Mouse (Mus musculus): ENCODE measurements around the gene Manba. TPM values are rescaled to one million over a fixed set of nuclear protein-coding genes. Genes with fewer than 3 reads are reported as not detected.
"Not testable (repeated sequence)": the region's sequence is repeated elsewhere in the genome, so short reads cannot be mapped to it uniquely, and the experiment has no call there.

Gene Manba
- polyA plus RNA-seq, 1 experiment from 2014 or later: 20.1 TPM

- Histone ChIP-seq H3K9me3 (ENCODE audit: control insufficient read depth, low read length) (no peaks in the 10 kb centered on the region), H3K9ac (ENCODE audit: low read depth, low read length) (no peak overlapping the region), H3K27ac (ENCODE audit: low read length) (no peak overlapping the region), H3K4me1 (ENCODE audit: control insufficient read depth, insufficient read depth, low read length) (peaks cover 8% of the 10 kb centered on the region), H3K36me3 (ENCODE audit: control insufficient read depth, insufficient read depth, low read length) (no peaks in the 10 kb centered on the region), H3K4me2 (ENCODE audit: low read depth, low read length) (no peak overlapping the region), H3K27me3 (replicated peaks; ENCODE audit: control insufficient read depth, insufficient read depth, low read length) (no peaks in the 10 kb centered on the region), H3K4me3 (ENCODE audit: low read length) (no peak overlapping the region)
- no peak for ATAC-seq
Measured at GRCm38 (mm10) chr3:135444930-135445329, 40.5 kb upstream of the Manba start.

GRCm38 (mm10) chr3:135458981-135459380 is 26.4 kb upstream of the Manba start:
- Histone ChIP-seq H3K4me1 (ENCODE audit: control insufficient read depth, insufficient read depth, low read length) (no peaks in the 10 kb centered on the region), H3K27ac (ENCODE audit: low read length) (no peak overlapping the region), H3K4me2 (ENCODE audit: low read depth, low read length) (no peak overlapping the region), H3K9ac (ENCODE audit: low read depth, low read length) (no peak overlapping the region), H3K4me3 (ENCODE audit: low read length) (no peak overlapping the region), H3K27me3 (replicated peaks; ENCODE audit: control insufficient read depth, insufficient read depth, low read length) (no peaks in the 10 kb centered on the region), H3K36me3 (ENCODE audit: control insufficient read depth, insufficient read depth, low read length) (no peaks in the 10 kb centered on the region; the same call in 1 of the 2 replicates), H3K9me3 (ENCODE audit: control insufficient read depth, low read length) (no peaks in the 10 kb centered on the region)
- no peak for ATAC-seq

GRCm38 (mm10) chr3:135468402-135468801 is 17.0 kb upstream of the Manba start:
- ATAC-seq: no peak
- 90% methylated on average over 1 of the region's 1 CpGs for WGBS
- Histone ChIP-seq H3K27ac (ENCODE audit: low read length) (no peak overlapping the region), H3K9ac (ENCODE audit: low read depth, low read length) (no peak overlapping the region), H3K4me3 (ENCODE audit: low read length) (no peak overlapping the region), H3K36me3 (ENCODE audit: control insufficient read depth, insufficient read depth, low read length) (0 out of 2 replicates have a peak, but pooled peaks cover 2% of the 10 kb centered on the region), H3K9me3 (ENCODE audit: control insufficient read depth, low read length) (no peaks in the 10 kb centered on the region), H3K4me1 (ENCODE audit: control insufficient read depth, insufficient read depth, low read length) (peaks cover 3% of the 10 kb centered on the region; the same call in 1 of the 2 replicates), H3K4me2 (ENCODE audit: low read depth, low read length) (no peak overlapping the region), H3K27me3 (replicated peaks; ENCODE audit: control insufficient read depth, insufficient read depth, low read length) (no peaks in the 10 kb centered on the region)

DNA sequence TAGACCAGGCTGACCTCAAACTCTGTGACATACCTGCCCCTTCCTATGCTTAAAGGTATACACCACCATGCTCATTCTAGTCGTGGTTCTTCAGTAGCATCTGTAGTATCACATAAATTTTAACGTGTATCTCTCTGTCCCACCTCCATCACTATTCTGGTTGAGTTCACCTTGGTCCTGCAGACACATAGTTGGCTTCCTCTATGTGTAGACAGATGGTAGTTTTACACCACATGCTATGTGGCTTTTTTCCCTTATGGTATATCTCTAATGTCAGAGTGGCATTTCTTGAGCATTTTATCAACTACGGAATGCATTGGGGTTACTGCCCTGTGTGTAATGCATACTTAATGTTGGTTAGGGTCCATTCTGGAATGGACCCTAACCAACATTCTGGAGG is 16.3 kb upstream of the Manba start:
- Histone ChIP-seq H3K36me3 (ENCODE audit: control insufficient read depth, insufficient read depth, low read length) (0 out of 2 replicates have a peak, but pooled peaks cover 2% of the 10 kb centered on the region), H3K27ac (ENCODE audit: low read length) (no peak overlapping the region), H3K9me3 (ENCODE audit: control insufficient read depth, low read length) (no peaks in the 10 kb centered on the region), H3K27me3 (replicated peaks; ENCODE audit: control insufficient read depth, insufficient read depth, low read length) (no peaks in the 10 kb centered on the region), H3K4me2 (ENCODE audit: low read depth, low read length) (no peak overlapping the region), H3K4me1 (ENCODE audit: control insufficient read depth, insufficient read depth, low read length) (peaks cover 3% of the 10 kb centered on the region; the same call in 1 of the 2 replicates), H3K4me3 (ENCODE audit: low read length) (no peak overlapping the region), H3K9ac (ENCODE audit: low read depth, low read length) (no peak overlapping the region)
- 46% methylated on average over 3 of the region's 3 CpGs for WGBS
- ATAC-seq: no peak

GRCm38 (mm10) chr3:135469974-135470373 is 15.4 kb upstream of the Manba start:
- no peaks in the 10 kb centered on the region for H3K9me3 ChIP-seq (ENCODE audit: control insufficient read depth, low read length)
- no peak overlapping the region for H3K27ac ChIP-seq (ENCODE audit: low read length)
- no peak overlapping the region for H3K4me2 ChIP-seq (ENCODE audit: low read depth, low read length)
- H3K4me1 ChIP-seq (ENCODE audit: control insufficient read depth, insufficient read depth, low read length): peaks cover 3% of the 10 kb centered on the region
- 0 out of 2 replicates have a peak, but pooled peaks cover 2% of the 10 kb centered on the region for H3K36me3 ChIP-seq (ENCODE audit: control insufficient read depth, insufficient read depth, low read length)
- no peak overlapping the region for H3K9ac ChIP-seq (ENCODE audit: low read depth, low read length)
- no peaks in the 10 kb centered on the region for H3K27me3 ChIP-seq (replicated peaks; ENCODE audit: control insufficient read depth, insufficient read depth, low read length)
- ATAC-seq: peak; percentile 46; the same call in 1 of the 2 replicates
- WGBS: 30% methylated on average over 4 of the region's 4 CpGs
- no peak overlapping the region for H3K4me3 ChIP-seq (ENCODE audit: low read length)

DNA sequence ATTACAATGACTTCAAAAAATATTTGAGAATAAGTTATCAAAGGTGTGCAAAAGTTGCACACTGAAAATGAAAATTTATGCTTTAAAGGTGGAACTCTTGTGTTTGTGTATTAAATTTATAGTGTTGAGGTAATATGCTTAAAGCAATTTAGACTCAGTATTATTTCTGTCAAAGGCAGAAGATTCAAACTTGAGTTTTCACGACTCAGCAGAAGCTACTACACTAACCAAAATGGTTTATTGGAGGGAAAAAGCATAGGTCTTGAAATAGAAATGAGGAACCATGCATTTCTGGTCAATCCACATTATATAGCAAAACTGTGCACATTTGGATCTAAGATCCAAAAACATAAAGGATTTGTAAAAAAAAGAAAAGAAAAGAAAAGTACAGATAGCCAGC is 14.6 kb upstream of the Manba start:
- Histone ChIP-seq H3K36me3 (ENCODE audit: control insufficient read depth, insufficient read depth, low read length) (0 out of 2 replicates have a peak, but pooled peaks cover 2% of the 10 kb centered on the region), H3K27me3 (replicated peaks; ENCODE audit: control insufficient read depth, insufficient read depth, low read length) (no peaks in the 10 kb centered on the region), H3K27ac (ENCODE audit: low read length) (no peak overlapping the region), H3K9ac (ENCODE audit: low read depth, low read length) (no peak overlapping the region), H3K4me3 (ENCODE audit: low read length) (no peak overlapping the region), H3K4me2 (ENCODE audit: low read depth, low read length) (no peak overlapping the region), H3K9me3 (ENCODE audit: control insufficient read depth, low read length) (no peaks in the 10 kb centered on the region), H3K4me1 (ENCODE audit: control insufficient read depth, insufficient read depth, low read length) (peaks cover 5% of the 10 kb centered on the region)
- 78% methylated on average over 1 of the region's 1 CpGs for WGBS
- no peak for ATAC-seq

- WGBS: 82% methylated on average over 8 of the region's 8 CpGs
- Histone ChIP-seq H3K27ac (ENCODE audit: low read length) (no peak overlapping the region), H3K4me3 (ENCODE audit: low read length) (no peak overlapping the region), H3K4me2 (ENCODE audit: low read depth, low read length) (no peak overlapping the region), H3K9me3 (ENCODE audit: control insufficient read depth, low read length) (no peaks in the 10 kb centered on the region), H3K36me3 (ENCODE audit: control insufficient read depth, insufficient read depth, low read length) (no peaks in the 10 kb centered on the region), H3K4me1 (ENCODE audit: control insufficient read depth, insufficient read depth, low read length) (peaks cover 4% of the 10 kb centered on the region; the same call in 1 of the 2 replicates), H3K27me3 (replicated peaks; ENCODE audit: control insufficient read depth, insufficient read depth, low read length) (no peaks in the 10 kb centered on the region), H3K9ac (ENCODE audit: low read depth, low read length) (no peak overlapping the region)
- peak; percentile 62 for ATAC-seq
Measured at GRCm38 (mm10) chr3:135475025-135475424, 10.4 kb upstream of the Manba start.

DNA sequence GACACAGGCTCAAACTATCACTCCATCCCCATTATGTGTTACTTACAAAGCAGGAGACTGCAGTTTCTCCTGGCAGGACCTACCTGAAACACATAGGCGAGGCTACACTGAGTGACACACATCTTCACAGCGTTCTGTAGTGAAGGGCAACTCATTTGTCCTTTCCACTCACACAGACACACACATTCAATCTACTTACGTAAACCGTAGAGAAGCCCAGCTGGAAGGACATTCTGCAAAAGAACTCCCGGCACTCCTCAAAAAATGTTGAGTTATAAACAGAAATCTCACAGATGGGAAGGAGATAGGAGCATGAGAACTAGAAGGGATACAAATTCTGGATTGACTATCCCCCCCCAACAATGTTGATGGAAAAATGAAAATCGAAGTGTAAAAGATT is 9.1 kb upstream of the Manba start:
- H3K9ac ChIP-seq (ENCODE audit: low read depth, low read length): no peak overlapping the region
- no peak for ATAC-seq
- no peaks in the 10 kb centered on the region for H3K36me3 ChIP-seq (ENCODE audit: control insufficient read depth, insufficient read depth, low read length)
- peaks cover 4% of the 10 kb centered on the region; the same call in 1 of the 2 replicates for H3K4me1 ChIP-seq (ENCODE audit: control insufficient read depth, insufficient read depth, low read length)
- no peak overlapping the region for H3K27ac ChIP-seq (ENCODE audit: low read length)
- 55% methylated on average over 6 of the region's 6 CpGs for WGBS
- H3K27me3 ChIP-seq (replicated peaks; ENCODE audit: control insufficient read depth, insufficient read depth, low read length): no peaks in the 10 kb centered on the region
- H3K4me2 ChIP-seq (ENCODE audit: low read depth, low read length): no peak overlapping the region
- no peak overlapping the region for H3K4me3 ChIP-seq (ENCODE audit: low read length)
- no peaks in the 10 kb centered on the region for H3K9me3 ChIP-seq (ENCODE audit: control insufficient read depth, low read length)

- H3K4me3 ChIP-seq (ENCODE audit: low read length): no peak overlapping the region
- WGBS: 79% methylated on average over 2 of the region's 2 CpGs
- peaks cover 4% of the 10 kb centered on the region; the same call in 1 of the 2 replicates for H3K4me1 ChIP-seq (ENCODE audit: control insufficient read depth, insufficient read depth, low read length)
- no peak overlapping the region for H3K27ac ChIP-seq (ENCODE audit: low read length)
- no peaks in the 10 kb centered on the region for H3K36me3 ChIP-seq (ENCODE audit: control insufficient read depth, insufficient read depth, low read length)
- no peaks in the 10 kb centered on the region for H3K27me3 ChIP-seq (replicated peaks; ENCODE audit: control insufficient read depth, insufficient read depth, low read length)
- no peak overlapping the region for H3K4me2 ChIP-seq (ENCODE audit: low read depth, low read length)
- H3K9me3 ChIP-seq (ENCODE audit: control insufficient read depth, low read length): no peaks in the 10 kb centered on the region
- H3K9ac ChIP-seq (ENCODE audit: low read depth, low read length): no peak overlapping the region
- ATAC-seq: no peak
Measured at GRCm38 (mm10) chr3:135476977-135477376, 8.4 kb upstream of the Manba start.

DNA sequence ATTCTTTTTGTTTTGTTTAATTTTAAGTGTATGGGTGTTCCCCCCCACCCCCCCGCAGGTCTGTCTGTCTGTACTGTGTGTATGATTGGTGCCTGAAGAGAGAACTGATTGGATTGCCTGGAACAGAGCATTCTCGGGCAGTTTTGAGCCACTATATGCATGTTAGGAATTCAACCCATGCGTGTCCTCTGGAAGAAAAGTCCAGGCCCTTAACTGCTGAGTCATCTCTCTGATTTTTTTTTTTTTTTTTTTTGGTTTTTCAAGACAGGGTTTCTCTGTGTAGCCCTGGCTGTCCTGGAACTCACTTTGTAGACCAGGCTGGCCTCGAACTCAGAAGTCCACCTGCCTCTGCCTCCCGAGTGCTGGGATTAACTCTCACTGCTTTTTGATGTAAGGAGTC is 6.3 kb upstream of the Manba start:
- H3K27me3 ChIP-seq (replicated peaks; ENCODE audit: control insufficient read depth, insufficient read depth, low read length); H3K4me1 ChIP-seq (ENCODE audit: control insufficient read depth, insufficient read depth, low read length); H3K4me2 ChIP-seq (ENCODE audit: low read depth, low read length); H3K9me3 ChIP-seq (ENCODE audit: control insufficient read depth, low read length); ATAC-seq; H3K4me3 ChIP-seq (ENCODE audit: low read length); H3K9ac ChIP-seq (ENCODE audit: low read depth, low read length); H3K27ac ChIP-seq (ENCODE audit: low read length); H3K36me3 ChIP-seq (ENCODE audit: control insufficient read depth, insufficient read depth, low read length): not testable (repeated sequence)
- WGBS: 81% methylated on average over 5 of the region's 5 CpGs

All from intestine, embryonic 16.5 days (tissue).